8 mouse cellular contexts compared by ENCODE assay signal in the genomic region with DNA sequence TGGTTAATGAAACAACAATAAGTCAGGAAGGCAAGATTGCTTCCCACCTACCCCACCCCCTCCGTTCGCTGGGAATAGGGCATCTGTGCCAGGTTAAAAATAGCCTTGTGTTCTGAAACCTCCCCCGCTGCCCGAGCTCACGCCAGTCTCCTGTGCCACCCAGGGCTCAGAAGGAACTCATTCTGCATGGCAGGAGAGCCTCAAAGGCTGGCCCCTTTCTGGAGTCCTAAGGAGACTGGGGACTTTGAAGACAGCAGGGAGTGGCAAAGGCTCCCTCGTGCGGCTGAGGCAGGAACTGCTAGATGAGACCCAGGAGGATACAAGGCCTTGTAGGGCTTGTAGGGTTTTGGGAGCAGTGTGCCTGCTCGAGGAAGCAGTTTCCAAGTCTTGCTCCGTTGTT. TPM values are rescaled to one million over a fixed set of nuclear protein-coding genes. Genes with fewer than 3 reads are reported as not detected.
A peak's percentile ranks its signal among the peaks of the same experiment; 100 is the strongest.
DNase-seq lines count a peak whose midpoint lies in the region; ATAC-seq and TF ChIP-seq lines count a peak whose summit lies in the region.

No protein-coding gene starts in this region.

- H3K4me2 ChIP-seq in embryonic facial prominence, embryonic 12.5 days (replicated peaks): peak overlapping the region; percentile 39
- H3K4me2 ChIP-seq in limb, embryonic 14.5 days (replicated peaks; ENCODE audit: low read depth, low read length, severe bottlenecking): peak overlapping the region; percentile 35

- DNase-seq in 3134 (ENCODE audit: extremely low read depth, insufficient read length, low spot score): peak; percentile 64
- peak; percentile 49 for DNase-seq in adrenal gland, adult 8-10 months
- peak; percentile 51 for DNase-seq in heart, adult 8-10 months (ENCODE audit: low spot score)
- peak; percentile 79 for DNase-seq in kidney, adult 9 months
- peak; percentile 51 for DNase-seq in limb, embryonic 14.5 days (ENCODE audit: low spot score)
- DNase-seq in spleen, postnatal 36 days (ENCODE audit: low spot score in 2 of 2): peak; percentile 30 to 44

- peaks cover 32% of the 10 kb centered on the region for H3K4me1 ChIP-seq in embryonic facial prominence, embryonic 12.5 days
- peaks cover 14% of the 10 kb centered on the region for H3K4me1 ChIP-seq in limb, embryonic 14.5 days (ENCODE audit: control insufficient read depth, insufficient read depth, low read length)

- no peak overlapping the region for H3K27ac ChIP-seq in embryonic facial prominence, embryonic 12.5 days
- H3K27ac ChIP-seq in limb, embryonic 14.5 days (replicated peaks; ENCODE audit: low read depth, low read length): no peak overlapping the region

- WGBS in embryonic facial prominence, embryonic 12.5 days: 7% methylated on average over 9 of the region's 9 CpGs
- WGBS in limb, embryonic 14.5 days: 8% methylated on average over 9 of the region's 9 CpGs

- no peaks in the 10 kb centered on the region for H3K9me3 ChIP-seq in embryonic facial prominence, embryonic 12.5 days
- no peaks in the 10 kb centered on the region for H3K9me3 ChIP-seq in limb, embryonic 14.5 days (ENCODE audit: control insufficient read depth, low read length)

- H3K36me3 ChIP-seq in embryonic facial prominence, embryonic 12.5 days: no peaks in the 10 kb centered on the region
- H3K36me3 ChIP-seq in limb, embryonic 14.5 days (ENCODE audit: control insufficient read depth, insufficient read depth, low read length): no peaks in the 10 kb centered on the region

- H3K4me3 ChIP-seq in embryonic facial prominence, embryonic 12.5 days: no peak overlapping the region
- 0 out of 2 replicates have a peak overlapping the region, but pooled peaks have one; percentile 5 for H3K4me3 ChIP-seq in limb, embryonic 14.5 days (replicated peaks; ENCODE audit: low read length)

- TF ChIP-seq POLR2A in limb, embryonic 14.5 days (IDR thresholded peaks at IDR 0.05; ENCODE audit: borderline replicate concordance, extremely low read depth, insufficient read depth, insufficient read length): no peak

- ATAC-seq in embryonic facial prominence, embryonic 12.5 days (ENCODE audit: insufficient number of reproducible peaks, insufficient read depth, low FRiP score, low TSS enrichment): no peak
- ATAC-seq in limb, embryonic 14.5 days (ENCODE audit: low FRiP score, low read depth): no peak
- peak; percentile 71 for ATAC-seq in monocyte, adult 5-6 weeks (replicated peaks; ENCODE audit: insufficient number of reproducible peaks, low FRiP score, low TSS enrichment, poor library complexity, severe bottlenecking)

- no peaks in the 10 kb centered on the region for H3K27me3 ChIP-seq in embryonic facial prominence, embryonic 12.5 days
- no peaks in the 10 kb centered on the region for H3K27me3 ChIP-seq in limb, embryonic 14.5 days (ENCODE audit: control insufficient read depth, insufficient read depth, low read length)

- H3K9ac ChIP-seq in embryonic facial prominence, embryonic 12.5 days: no peak overlapping the region
- no peak overlapping the region for H3K9ac ChIP-seq in limb, embryonic 14.5 days (ENCODE audit: low read depth, low read length, severe bottlenecking)

RNA-seq across cellular contexts. Expression of gene Bhlha9, which starts 24.8 kb away (rescaled TPM):
- total RNA-seq in adrenal gland, adult 8-10 months (2022): not detected
- polyA plus RNA-seq in embryonic facial prominence, embryonic 12.5 days (2016; fragmentation: Nextera tagmentation; extraction: Ambion mirVana): 0.13 TPM in 1 of 2 replicates, not detected in the other
- total RNA-seq in heart, adult 8-10 months (2022): not detected
- 1.9 and 2.4 TPM in 2 replicates for polyA plus RNA-seq in limb, embryonic 14.5 days (2012; rRNA removed)
- polyA plus RNA-seq in limb, embryonic 14.5 days (2014; fragmentation: Nextera tagmentation; extraction: Ambion mirVana): 2.2 and 2.5 TPM in 2 replicates
- not detected in 3 replicates for total RNA-seq in monocyte, adult 5-6 weeks (2017)

RNA-seq across cellular contexts. Expression of gene Abr, which starts 25.4 kb away (rescaled TPM):
- 100 to 1,000 TPM in 2 of 4 experiments, 10 to 100 TPM in 2; 69.2 to 138 (median 95.9) TPM for total RNA-seq in adrenal gland, adult 8-10 months (2022)
- polyA plus RNA-seq in embryonic facial prominence, embryonic 12.5 days (2016; fragmentation: Nextera tagmentation; extraction: Ambion mirVana): 46.7 and 48.6 TPM in 2 replicates
- total RNA-seq in heart, adult 8-10 months (2022): 10 to 100 TPM; 21.9 to 28.6 (median 25.0) TPM
- 67.5 and 82.3 TPM in 2 replicates for polyA plus RNA-seq in limb, embryonic 14.5 days (2012; rRNA removed)
- polyA plus RNA-seq in limb, embryonic 14.5 days (2014; fragmentation: Nextera tagmentation; extraction: Ambion mirVana): 39.7 and 44.5 TPM in 2 replicates
- 129 to 139 TPM (median 130 TPM) in 3 replicates for total RNA-seq in monocyte, adult 5-6 weeks (2017)

RNA-seq across cellular contexts. Expression of gene Trarg1, which starts 32.1 kb away (rescaled TPM):
- total RNA-seq in adrenal gland, adult 8-10 months (2022): 10 to 100 TPM; 15.3 to 88.2 (median 29.8) TPM
- polyA plus RNA-seq in embryonic facial prominence, embryonic 12.5 days (2016; fragmentation: Nextera tagmentation; extraction: Ambion mirVana): 0.38 and 0.61 TPM in 2 replicates
- 1 to 10 TPM; 2.6 to 3.6 (median 3.1) TPM for total RNA-seq in heart, adult 8-10 months (2022)
- 0.18 and 0.20 TPM in 2 replicates for polyA plus RNA-seq in limb, embryonic 14.5 days (2012; rRNA removed)
- polyA plus RNA-seq in limb, embryonic 14.5 days (2014; fragmentation: Nextera tagmentation; extraction: Ambion mirVana): 0.51 and 0.57 TPM in 2 replicates
- total RNA-seq in monocyte, adult 5-6 weeks (2017): not detected in 3 replicates
